Mouse (Mus musculus) right cerebral cortex, adult 2 months (tissue): Measurements from ENCODE around the gene Camsap2.

Experiments used
- DNase-seq, 2 experiments: peaks; one replicate each; pipeline ENCODE4 v3.0.0; 2021 to 2022; ENCODE audit warnings: low spot score in 2 of 2

Gene Camsap2

GRCm38 (mm10) chr1:136223758-136224342 lies 122.1 kb downstream of the Camsap2 start:
- no peak for DNase-seq

- no peak for DNase-seq
Measured at GRCm38 (mm10) chr1:136222386-136222785, 123.5 kb downstream of the Camsap2 start.

DNA sequence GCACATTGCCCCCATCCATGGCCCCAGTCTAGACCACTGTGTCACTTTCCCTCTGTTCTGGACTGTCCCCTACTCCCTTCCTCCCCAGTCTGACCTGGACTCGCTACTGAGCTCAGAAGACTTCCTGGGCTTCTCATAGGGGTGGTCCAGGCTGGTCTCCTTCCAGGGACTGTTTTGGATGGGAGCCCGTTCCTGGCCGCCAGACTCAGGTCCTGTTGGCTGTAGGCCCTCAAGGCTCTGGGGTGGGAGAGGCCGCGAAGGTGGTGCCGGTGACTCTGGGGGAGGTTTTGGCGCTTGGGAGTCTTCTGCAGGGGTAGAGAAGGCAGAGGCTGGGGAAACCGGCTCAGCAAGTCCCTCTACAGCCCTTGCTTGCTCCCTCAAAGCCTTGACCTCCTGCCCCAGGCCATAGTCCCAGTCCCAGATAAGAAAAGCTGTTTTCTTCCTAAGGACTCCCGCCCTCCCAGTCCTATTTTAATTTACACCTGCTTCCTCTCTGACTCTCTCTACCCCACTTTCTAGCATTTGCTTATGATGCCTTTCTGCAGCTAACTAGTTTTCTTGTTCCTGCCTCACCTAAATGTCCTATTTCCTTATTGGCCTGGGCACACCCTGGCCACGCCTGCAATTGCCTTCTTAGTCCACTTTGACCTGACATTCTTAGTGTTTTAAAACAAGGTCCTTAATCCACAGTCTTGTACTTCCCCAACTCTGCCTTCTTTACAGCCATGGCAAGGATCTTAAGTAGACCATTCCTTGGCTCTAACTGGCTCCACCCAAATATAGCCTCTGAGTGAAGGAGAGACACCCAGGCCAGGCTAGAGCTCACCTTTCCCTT lies 125.7 kb downstream of the Camsap2 start:
- no peak for DNase-seq
